Mouse (Mus musculus) c-Kit-positive CD71-positive TER-119-positive erythroid progenitor cells, embryonic 14.5 days (primary cell): ENCODE measurements around the gene Prrg1.
"Not testable (repeated sequence)": the region's sequence is repeated elsewhere in the genome, so short reads cannot be mapped to it uniquely, and the experiment has no call there.

Experiments
- DNase-seq: peaks from one replicate; pipeline ENCODE4 v3.0.0-alpha.2; 2013; ENCODE audit warnings: low spot score

The Prrg1 gene

DNA sequence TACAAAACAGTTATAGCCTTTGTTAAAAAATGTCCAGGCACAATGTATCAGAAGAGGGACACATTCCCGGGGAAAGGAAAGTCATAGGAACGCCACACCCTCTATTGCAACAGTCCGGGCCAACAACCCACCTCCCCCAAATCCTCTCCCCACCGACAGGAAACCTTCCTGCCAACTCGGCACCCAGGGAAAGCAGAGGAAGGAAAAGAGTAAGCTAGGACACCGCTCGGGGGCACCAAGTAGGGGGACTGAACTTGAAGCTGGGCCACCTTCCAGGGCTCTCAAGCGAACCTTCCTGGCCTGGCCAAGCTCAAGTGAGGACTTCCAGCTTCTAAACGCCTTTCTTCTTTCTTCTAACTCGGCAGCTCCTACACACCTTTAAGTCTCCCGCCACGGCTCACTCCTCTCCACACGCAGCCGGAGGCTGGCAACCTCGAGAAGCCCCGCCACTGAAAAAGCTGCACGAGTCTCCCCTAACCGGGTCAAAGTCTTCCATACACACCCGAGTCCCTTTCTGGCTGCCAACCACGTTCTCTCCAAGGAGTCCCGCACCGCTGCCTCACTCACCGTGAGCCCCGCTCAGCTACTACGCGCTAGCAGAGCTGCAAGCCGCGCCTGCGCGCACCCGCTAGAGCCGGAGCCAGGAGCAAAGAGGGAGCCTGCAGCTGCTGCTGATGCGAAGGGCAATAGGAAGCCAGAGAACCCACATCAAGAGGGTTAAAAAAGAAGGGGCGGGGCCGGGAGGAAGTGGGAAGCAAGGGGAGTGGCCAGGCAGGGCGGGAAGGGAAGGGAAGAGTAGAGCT is at the start of gene Prrg1:
Prrg1 (minus strand) TSS at position 695 of the 803 bp plus-strand sequence.
- peak; percentile 53 for DNase-seq

DNA sequence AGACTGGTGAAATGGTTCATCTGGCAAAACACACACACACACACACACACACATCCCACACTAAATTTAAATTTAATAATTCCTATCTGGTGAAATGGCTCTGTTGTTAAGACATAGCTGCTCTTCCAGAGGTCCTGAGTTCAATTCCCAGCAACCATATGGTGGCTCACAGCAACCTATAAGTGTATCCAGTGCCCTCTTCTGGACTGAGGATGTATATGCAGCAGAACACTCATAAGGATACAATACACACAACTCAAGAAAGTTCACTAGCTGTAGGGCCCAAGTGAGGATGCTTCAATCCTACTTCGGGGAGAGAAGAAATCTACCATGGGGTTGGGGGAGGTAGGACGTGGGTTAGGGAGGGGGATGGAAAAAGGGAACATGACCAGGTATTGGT is 22.1 kb upstream of the Prrg1 start:
- no peak for DNase-seq

DNA sequence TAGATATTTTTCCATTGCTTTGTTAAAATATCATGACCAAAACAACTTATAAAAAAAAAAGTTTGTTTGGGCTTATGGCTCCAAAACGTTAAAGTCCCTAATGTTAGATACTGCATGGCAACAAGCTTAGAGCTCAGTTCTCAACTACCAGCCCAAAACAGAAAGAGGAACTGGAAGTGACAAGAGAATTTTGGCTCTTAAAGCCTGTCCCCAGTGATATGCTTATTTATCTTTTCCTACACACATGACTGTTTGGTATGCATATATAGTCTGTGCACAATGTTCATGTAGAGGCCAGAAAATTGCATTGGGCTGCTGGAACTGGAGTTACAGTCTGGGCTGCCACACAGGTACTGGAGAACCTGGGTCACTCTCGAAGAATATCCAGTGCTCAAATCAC is 9.4 kb upstream of the Prrg1 start:
- no peak for DNase-seq

- peak; percentile 30 for DNase-seq
These were observed 868 bp downstream of the Prrg1 start for GRCm38 (mm10) chrX:78582854-78583201.

- no peak for DNase-seq
These were observed 20.2 kb downstream of the Prrg1 start for GRCm38 (mm10) chrX:78563451-78563850.

DNA sequence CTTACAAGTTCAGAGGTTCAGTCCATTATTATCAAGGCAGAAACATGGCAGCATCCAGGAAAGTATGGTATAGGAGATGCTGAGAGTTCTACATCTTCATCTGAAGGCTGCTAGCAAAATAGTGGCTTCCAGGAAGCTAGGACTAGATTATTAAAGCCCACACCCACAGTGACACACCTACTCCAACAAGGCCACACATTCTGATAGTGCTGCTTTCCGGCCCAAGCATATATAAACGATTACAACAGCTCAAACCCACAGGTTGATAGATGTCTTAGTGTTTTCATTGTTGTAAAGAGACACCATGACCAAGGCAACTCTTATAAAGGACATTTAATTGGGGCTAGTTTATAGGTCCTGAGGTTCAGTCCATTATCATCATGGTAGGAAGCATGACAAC is 30.3 kb downstream of the Prrg1 start:
- DNase-seq: no peak

- DNase-seq: no peak
These were observed 31.0 kb downstream of the Prrg1 start for GRCm38 (mm10) chrX:78552704-78553103.

DNA sequence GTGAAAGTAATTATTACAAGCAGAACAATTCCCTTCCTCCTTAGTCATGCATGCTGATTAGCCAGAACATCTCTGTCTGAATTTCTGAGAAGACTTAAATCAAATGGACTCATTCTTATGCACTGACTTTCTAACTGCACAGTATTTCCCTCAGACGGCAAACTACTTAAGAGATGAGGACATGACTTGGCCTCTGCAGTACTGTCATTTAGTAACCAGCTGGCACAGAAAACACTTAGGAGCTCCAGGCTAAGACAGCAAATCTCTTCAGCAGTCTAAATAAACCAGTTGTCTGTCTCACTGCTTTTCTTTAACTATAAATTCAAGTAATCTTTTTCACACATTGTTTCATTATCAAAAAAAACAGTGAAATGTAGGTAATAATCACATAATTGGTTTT is 36.0 kb downstream of the Prrg1 start:
- no peak for DNase-seq

DNA sequence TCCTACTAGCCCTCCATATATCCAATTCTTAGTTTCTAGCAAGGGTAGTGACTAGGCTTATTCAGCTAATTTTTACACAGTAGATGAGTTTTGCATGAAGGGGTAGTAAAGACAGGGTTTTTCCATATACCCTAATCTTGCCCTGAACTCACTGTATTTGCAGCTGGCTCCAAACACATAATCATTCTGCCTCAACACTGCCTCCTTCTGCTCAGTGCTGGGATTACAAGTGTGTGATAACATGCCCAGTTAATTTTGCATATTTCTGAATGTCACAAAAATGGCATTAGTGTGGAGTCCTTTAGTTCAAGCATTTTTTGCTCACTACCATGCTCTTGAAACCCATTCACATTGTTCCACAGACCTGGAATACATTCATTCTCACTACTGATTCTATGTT is 44.0 kb downstream of the Prrg1 start:
- DNase-seq: peak; percentile 32

GRCm38 (mm10) chrX:78538632-78539316 is 44.9 kb downstream of the Prrg1 start:
- no peak for DNase-seq

DNA sequence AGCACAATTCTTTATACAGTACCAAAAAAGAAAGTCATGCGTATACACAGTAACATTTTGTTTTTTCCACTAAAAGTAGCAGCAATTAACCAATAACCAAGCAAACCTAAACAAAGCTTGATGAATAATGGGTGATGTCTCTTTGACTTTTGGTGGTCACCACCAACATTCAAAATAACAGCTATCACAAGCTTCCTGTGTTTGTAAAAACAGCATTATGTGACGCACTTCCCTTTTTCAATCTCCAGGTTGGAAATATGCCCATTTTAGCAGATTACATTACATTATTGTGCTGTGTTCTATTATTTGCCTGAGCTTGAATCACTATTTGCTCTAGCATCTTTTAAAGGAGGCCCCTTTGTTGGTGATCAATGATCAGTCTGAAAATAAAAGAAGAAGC is 65.4 kb downstream of the Prrg1 start:
- DNase-seq: no peak

DNA sequence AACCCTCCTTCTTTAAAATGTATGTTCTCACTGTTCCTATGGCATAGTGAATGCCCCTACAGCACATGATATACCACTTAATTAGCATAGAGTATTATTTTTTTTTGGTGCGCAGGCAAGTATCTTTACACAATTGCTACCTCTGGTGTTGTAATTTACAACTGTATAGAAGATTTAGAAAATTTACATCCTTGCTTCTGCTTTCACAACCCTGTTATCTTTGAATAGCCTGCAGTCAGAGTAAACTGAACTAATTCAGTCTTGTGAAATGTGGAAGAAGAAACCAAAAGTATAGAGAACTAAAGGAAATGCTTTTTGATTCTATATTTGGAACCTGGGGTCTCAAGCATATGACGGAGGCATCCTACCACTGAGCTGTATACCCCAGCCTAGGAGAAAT is 100.7 kb downstream of the Prrg1 start:
- DNase-seq: no peak

GRCm38 (mm10) chrX:78479710-78480109 is 104.0 kb downstream of the Prrg1 start:
- peak; percentile 1 for DNase-seq

DNA sequence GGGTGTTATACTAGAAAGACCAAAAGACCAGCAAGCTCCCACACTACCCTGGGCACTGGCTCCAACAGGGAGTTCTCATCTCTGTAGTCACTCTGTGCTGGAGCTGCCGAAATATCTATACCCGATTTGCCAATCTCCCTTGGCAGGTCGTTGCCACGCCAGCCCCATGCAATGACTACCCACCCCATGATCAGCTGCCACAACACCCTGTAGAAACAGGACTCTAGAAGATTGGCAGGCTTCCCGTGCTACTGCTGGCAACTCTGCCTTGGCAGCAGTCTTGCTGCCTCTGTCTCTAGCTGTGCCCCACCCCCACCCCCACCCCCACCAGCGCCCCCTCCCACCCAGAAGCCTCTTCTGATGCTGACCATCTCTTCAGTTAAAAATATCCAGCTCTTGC is 149.3 kb downstream of the Prrg1 start:
- no peak for DNase-seq

GRCm38 (mm10) chrX:78403346-78403745 is 180.3 kb downstream of the Prrg1 start:
- DNase-seq: not testable (repeated sequence)
